ENCODE assay signal across 10 mouse cellular contexts in the genomic region with DNA sequence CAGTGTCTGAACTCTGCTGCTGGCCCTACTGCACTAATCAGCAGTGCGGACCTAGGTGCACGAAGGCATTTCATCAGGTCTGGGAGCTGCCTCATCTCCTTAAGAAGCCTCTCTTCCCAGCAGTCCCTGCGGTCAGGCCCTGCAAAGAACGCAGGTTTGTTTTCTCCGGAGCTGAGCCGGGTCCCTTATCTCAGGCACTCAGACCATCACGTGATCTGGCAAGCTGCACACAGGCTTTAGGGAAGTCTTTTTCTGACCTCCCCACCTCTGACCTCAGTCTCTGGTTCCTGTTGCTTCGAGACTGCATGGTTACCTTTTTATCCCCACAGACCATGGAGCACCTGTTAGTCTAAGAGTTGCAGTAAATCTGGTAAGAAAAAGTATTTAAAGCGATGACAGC. TPM values are rescaled to one million over a fixed set of nuclear protein-coding genes. Genes with fewer than 3 reads are reported as not detected.
A peak's percentile ranks its signal among the peaks of the same experiment; 100 is the strongest.
DNase-seq lines count a peak whose midpoint lies in the region; ATAC-seq lines count a peak whose summit lies in the region.
"Had no signal": no experiment of that assay in that cellular context is flagged by ENCODE, and none has a peak within 500 bp of the region (broad histone marks: within the 10 kb centered on the region; RNA-seq: fewer than 3 reads in every experiment).

No protein-coding gene starts in this region.

- H3K27me3 ChIP-seq in liver, embryonic 15.5 days, result no peaks in the 10 kb centered on the region
- H3K27me3 ChIP-seq: limb, embryonic 12.5 days; neural tube, embryonic 13.5 days had no signal

- H3K36me3 ChIP-seq in liver, embryonic 15.5 days (replicated peaks), result no peaks in the 10 kb centered on the region
- H3K36me3 ChIP-seq: limb, embryonic 12.5 days; neural tube, embryonic 13.5 days had no signal

- H3K4me2 ChIP-seq in liver, embryonic 15.5 days, result peak overlapping the region; percentile 53
- H3K4me2 ChIP-seq: limb, embryonic 12.5 days; neural tube, embryonic 13.5 days had no signal

- WGBS in liver, embryonic 15.5 days (ENCODE audit: insufficient replicate concordance), result 10% methylated on average over 9 of the region's 9 CpGs

- peak overlapping the region; percentile 41; the same call in 1 of the 2 replicates for H3K9ac ChIP-seq in liver, embryonic 15.5 days
- H3K9ac ChIP-seq: limb, embryonic 12.5 days; neural tube, embryonic 13.5 days had no signal

- DNase-seq in embryo, embryonic 10 days (ENCODE audit: low spot score), result peak; percentile 49
- DNase-seq in embryo, embryonic 9.5 days (ENCODE audit: extremely low spot score), result no peak
- DNase-seq in heart, adult 9 months (ENCODE audit: low spot score in 2 of 2), result peak; percentile 35 to 43
- DNase-seq in spleen, postnatal 10 days (ENCODE audit: low spot score in 2 of 2), result peak; percentile 72 to 87
- DNase-seq in cerebellum, adult 11 months, result no peak
- DNase-seq in gastrocnemius, postnatal 14 days, result no peak
- no peak for DNase-seq in frontal cortex, postnatal 25 days (ENCODE audit: low spot score in 2 of 2)

- intact Hi-C loops in gastrocnemius, postnatal 14 days (cut with DNase I; ENCODE audit: low total_unique reads), result no loop called here

- ATAC-seq in liver, embryonic 15.5 days (ENCODE audit: insufficient read depth), result peak; percentile 93

- no peaks in the 10 kb centered on the region for H3K9me3 ChIP-seq in liver, embryonic 15.5 days (replicated peaks)
- H3K9me3 ChIP-seq: limb, embryonic 12.5 days; neural tube, embryonic 13.5 days had no signal

- peaks cover 67% of the 10 kb centered on the region for H3K4me1 ChIP-seq in liver, embryonic 15.5 days (replicated peaks)

- peak overlapping the region; percentile 9; the same call in 1 of the 2 replicates for H3K4me3 ChIP-seq in liver, embryonic 15.5 days (replicated peaks)
- H3K4me3 ChIP-seq: limb, embryonic 12.5 days; neural tube, embryonic 13.5 days had no signal

- peak overlapping the region; percentile 94 for H3K27ac ChIP-seq in liver, embryonic 15.5 days (replicated peaks)
- H3K27ac ChIP-seq: neural tube, embryonic 13.5 days had no signal

RNA-seq across cellular contexts. Expression of a gene that starts 59.8 kb away (rescaled TPM):
- 19.0 and 19.1 TPM in 2 replicates for polyA plus RNA-seq in liver, embryonic 15.5 days (2015; fragmentation: Nextera tagmentation; extraction: Ambion mirVana)
- total RNA-seq in gastrocnemius, postnatal 14 days (2021), result 10 to 100 TPM; 63.1 to 66.2 TPM

Comparison
In these comparisons a context has a peak if more than half of its experiments do, and no peak if none do; other contexts are left out.
1. DNase-seq: peak in embryo, embryonic 10 days (single experiment), heart, adult 9 months (2 of 2) and spleen, postnatal 10 days (2 of 2); none in embryo, embryonic 9.5 days (single experiment), cerebellum, adult 11 months (single experiment), gastrocnemius, postnatal 14 days (single experiment) and frontal cortex, postnatal 25 days (0 of 2).